15 mouse cellular contexts compared by ENCODE assay signal in genomic region chr1:191446307-191446706, GRCm38 (mm10). TPM values are rescaled to one million over a fixed set of nuclear protein-coding genes. Genes with fewer than 3 reads are reported as not detected.
DNase-seq lines count a peak whose midpoint lies in the region; ATAC-seq lines count a peak whose summit lies in the region.
"Had no signal": no experiment of that assay in that cellular context is flagged by ENCODE, and none has a peak within 500 bp of the region (broad histone marks: within the 10 kb centered on the region; RNA-seq: fewer than 3 reads in every experiment).

No protein-coding gene starts in this region.

- H3K9me3 ChIP-seq in intestine, embryonic 16.5 days (ENCODE audit: control insufficient read depth, low read length) = no peaks in the 10 kb centered on the region
- H3K9me3 ChIP-seq in heart, embryonic 12.5 days (replicated peaks) = no peaks in the 10 kb centered on the region
- H3K9me3 ChIP-seq: embryonic facial prominence, embryonic 15.5 days; forebrain, embryonic 15.5 days; heart, embryonic 10.5 days; limb, embryonic 15.5 days had no signal

- H3K4me3 ChIP-seq in intestine, embryonic 16.5 days (ENCODE audit: low read length) = no peak overlapping the region
- no peak overlapping the region for H3K4me3 ChIP-seq in heart, embryonic 12.5 days
- H3K4me3 ChIP-seq: embryonic facial prominence, embryonic 15.5 days; forebrain, embryonic 15.5 days; gastrocnemius, adult 2 months; heart, embryonic 10.5 days; left cerebral cortex, adult 2 months; limb, embryonic 15.5 days; myocyte had no signal

- 68% methylated on average over 5 of the region's 5 CpGs for WGBS in intestine, embryonic 16.5 days
- WGBS in heart, embryonic 12.5 days = 63% methylated on average over 5 of the region's 5 CpGs

- H3K4me2 ChIP-seq in intestine, embryonic 16.5 days (ENCODE audit: low read depth, low read length) = no peak overlapping the region
- H3K4me2 ChIP-seq in heart, embryonic 12.5 days = no peak overlapping the region
- H3K4me2 ChIP-seq: embryonic facial prominence, embryonic 15.5 days; forebrain, embryonic 15.5 days; limb, embryonic 15.5 days had no signal

- DNase-seq in B cell, adult 2 months = peak; percentile 26 to 36
- peak; percentile 80 for DNase-seq in kidney, postnatal 14 days
- peak; percentile 23 for DNase-seq in splenic B cell, adult 2 months (ENCODE audit: low read depth, low spot score)
- no peak for DNase-seq in natural killer cell, adult 2 months (ENCODE audit: low spot score in 2 of 2)
- no peak for DNase-seq in heart, adult 18-20 months
- DNase-seq: gastrocnemius, adult 2 months had no signal

- no peaks in the 10 kb centered on the region for H3K27me3 ChIP-seq in intestine, embryonic 16.5 days (replicated peaks; ENCODE audit: control insufficient read depth, insufficient read depth, low read length)
- H3K27me3 ChIP-seq in splenic B cell, adult 2 months (ENCODE audit: control insufficient read depth, insufficient read depth, low read length, poor library complexity, severe bottlenecking) = no peaks in the 10 kb centered on the region
- no peaks in the 10 kb centered on the region for H3K27me3 ChIP-seq in heart, embryonic 12.5 days (replicated peaks)
- H3K27me3 ChIP-seq: embryonic facial prominence, embryonic 15.5 days; forebrain, embryonic 15.5 days; limb, embryonic 15.5 days had no signal

- no peak overlapping the region for H3K9ac ChIP-seq in intestine, embryonic 16.5 days (ENCODE audit: low read depth, low read length)
- no peak overlapping the region for H3K9ac ChIP-seq in heart, embryonic 12.5 days
- H3K9ac ChIP-seq: embryonic facial prominence, embryonic 15.5 days; forebrain, embryonic 15.5 days; limb, embryonic 15.5 days had no signal

- peak; percentile 27; the same call in 1 of the 2 replicates for ATAC-seq in intestine, embryonic 16.5 days
- ATAC-seq in heart, embryonic 12.5 days (ENCODE audit: insufficient number of reproducible peaks, low FRiP score) = no peak
- ATAC-seq: forebrain, embryonic 15.5 days had no signal

- H3K36me3 ChIP-seq in intestine, embryonic 16.5 days (ENCODE audit: control insufficient read depth, insufficient read depth, low read length) = no peaks in the 10 kb centered on the region
- H3K36me3 ChIP-seq in splenic B cell, adult 2 months (ENCODE audit: control insufficient read depth, insufficient read depth, low read length, poor library complexity, severe bottlenecking) = no peaks in the 10 kb centered on the region
- no peaks in the 10 kb centered on the region for H3K36me3 ChIP-seq in heart, embryonic 12.5 days
- H3K36me3 ChIP-seq: embryonic facial prominence, embryonic 15.5 days; forebrain, embryonic 15.5 days; heart, embryonic 10.5 days; limb, embryonic 15.5 days had no signal

- no peak overlapping the region for H3K27ac ChIP-seq in intestine, embryonic 16.5 days (ENCODE audit: low read length)
- no peak overlapping the region for H3K27ac ChIP-seq in heart, embryonic 12.5 days (ENCODE audit: poor library complexity, severe bottlenecking)
- H3K27ac ChIP-seq: embryonic facial prominence, embryonic 15.5 days; forebrain, embryonic 15.5 days; gastrocnemius, adult 2 months; left cerebral cortex, adult 2 months; limb, embryonic 15.5 days; stomach, postnatal 0 days had no signal

- H3K4me1 ChIP-seq in intestine, embryonic 16.5 days (ENCODE audit: control insufficient read depth, insufficient read depth, low read length) = no peaks in the 10 kb centered on the region; the same call in 1 of the 2 replicates
- peaks cover 47% of the 10 kb centered on the region for H3K4me1 ChIP-seq in heart, embryonic 12.5 days (replicated peaks)
- H3K4me1 ChIP-seq: embryonic facial prominence, embryonic 15.5 days; forebrain, embryonic 15.5 days; limb, embryonic 15.5 days had no signal

RNA-seq across cellular contexts. Expression of gene Ppp2r5a, which starts 43.2 kb away (rescaled TPM):
- 11.3 and 11.8 TPM in 2 replicates for polyA plus RNA-seq in intestine, embryonic 16.5 days (2015; fragmentation: Nextera tagmentation; extraction: Ambion mirVana)
- 100 to 1,000 TPM; 100 to 110 TPM for total RNA-seq in heart, adult 18-20 months (2021)
- 43.0 and 45.6 TPM in 2 replicates for polyA plus RNA-seq in heart, embryonic 12.5 days (2016; fragmentation: Nextera tagmentation; extraction: Ambion mirVana)

Comparison
In these comparisons a context has a peak if more than half of its experiments do, and no peak if none do; other contexts are left out.
1. DNase-seq: peak in B cell, adult 2 months (2 of 2), kidney, postnatal 14 days (single experiment) and splenic B cell, adult 2 months (single experiment); none in natural killer cell, adult 2 months (0 of 2) and heart, adult 18-20 months (0 of 2).